Mouse (Mus musculus): ENCODE measurements at regions not wholly inside any gene's neighbourhood (a gene's known extent, or its start where the extent isn't known, plus 50 kb on each side); places are given as distances from the start of the nearest gene placed in this dataset.

GRCm38 (mm10) chr13:47942368-47942787 lies 318.6 kb upstream of the Id4 start:
- TF ChIP-seq POLR2A (IDR thresholded peaks at IDR 0.05; ENCODE audit: insufficient read depth, low read depth, low read length): no peak
- no peak for TF ChIP-seq CTCF (IDR thresholded peaks at IDR 0.05; ENCODE audit: insufficient read depth, low read depth, low read length)

Measured in olfactory bulb, adult 2 months (tissue).